Mouse (Mus musculus) hindbrain, embryonic 14.5 days (tissue): ENCODE data around the gene Stat5a. TPM values are rescaled to one million over a fixed set of nuclear protein-coding genes. Genes with fewer than 3 reads are reported as not detected.

Source experiments
- ATAC-seq: fragments of 200-750 bp; cut with Nextera tagmentation; 2 replicates; pipeline ENCODE4 v1.8.0; 2017; ENCODE audit warnings: moderate number of reproducible peaks, mild to moderate bottlenecking, moderate TSS enrichment, moderate library complexity; ENCODE audit not compliant: low FRiP score
- DNase-seq: peaks from one replicate; pipeline ENCODE4 v3.0.0-alpha.2; 2015; ENCODE audit warnings: low spot score
- H3K27ac ChIP-seq: fragments of 300-500 bp; sonication (generic); 2 replicates; pipeline ENCODE4 v1.5.1; 2014; ENCODE audit warnings: mild to moderate bottlenecking, moderate library complexity
- H3K27me3 ChIP-seq: fragments of 300-500 bp; sonication (generic); 2 replicates; pipeline ENCODE4 v1.6.1; 2014; ENCODE audit warnings: mild to moderate bottlenecking, low read length, mixed read lengths; ENCODE audit not compliant: control insufficient read depth, insufficient read depth
- H3K36me3 ChIP-seq: fragments of 300-500 bp; sonication (generic); replicated peaks from 2 replicates; pipeline ENCODE4 v1.6.1; 2014; ENCODE audit not compliant: control insufficient read depth, insufficient read depth
- H3K4me1 ChIP-seq: fragments of 300-500 bp; sonication (generic); replicated peaks from 2 replicates; pipeline ENCODE4 v1.6.1; 2014; ENCODE audit warnings: antibody characterized with exemption, low read length, mixed read lengths; ENCODE audit not compliant: control insufficient read depth, insufficient read depth
- H3K4me2 ChIP-seq: fragments of 300-500 bp; sonication (generic); replicated peaks from 2 replicates; pipeline ENCODE4 v1.6.1; 2014; ENCODE audit warnings: mild to moderate bottlenecking, moderate library complexity
- H3K4me3 ChIP-seq: fragments of 300-500 bp; sonication (generic); replicated peaks from 2 replicates; pipeline ENCODE4 v1.5.1; 2014; ENCODE audit warnings: mild to moderate bottlenecking, low read length
- H3K9ac ChIP-seq: fragments of 300-500 bp; sonication (generic); 2 replicates; pipeline ENCODE4 v1.6.1; 2014
- H3K9me3 ChIP-seq: fragments of 300-500 bp; sonication (generic); 2 replicates; pipeline ENCODE4 v1.6.1; 2016; ENCODE audit warnings: low read length; ENCODE audit not compliant: control insufficient read depth
- WGBS: fragments of 180-500 bp; shearing (Covaris S2); extraction: QIAGEN DNeasy Blood & Tissue Kit; methylation state at CpG from one replicate; pipeline ENCODE4 v1.1.7; 2014; 5-methylcytosine and 5-hydroxymethylcytosine counted together
- polyA plus RNA-seq: library from polyadenylated mRNA; unstranded; fragments of >200 nt; fragmentation: Nextera tagmentation; extraction: Ambion mirVana; gene quantifications from 2 replicates; pipeline ENCODE4 v1.2.1, GENCODE M21; 2014

Gene Stat5a
- polyA plus RNA-seq, 1 experiment from 2014 or later = 1.4 TPM

- peaks cover 12% of the 10 kb centered on the region; the same call in 1 of the 2 replicates for H3K4me1 ChIP-seq
- no peak overlapping the region for H3K4me3 ChIP-seq
- H3K27me3 ChIP-seq = no peaks in the 10 kb centered on the region
- H3K27ac ChIP-seq = no peak overlapping the region
- DNase-seq (no peak), ATAC-seq (no peak)
- H3K4me2 ChIP-seq = no peak overlapping the region
- H3K9me3 ChIP-seq = no peaks in the 10 kb centered on the region
- no peaks in the 10 kb centered on the region for H3K36me3 ChIP-seq
- WGBS = 82% methylated on average over 12 of the region's 12 CpGs
- H3K9ac ChIP-seq = no peak overlapping the region
Measured at GRCm38 (mm10) chr11:100829691-100830090, 29.5 kb upstream of the Stat5a start.

- Histone ChIP-seq H3K27me3 (no peaks in the 10 kb centered on the region), H3K4me1 (peaks cover 9% of the 10 kb centered on the region; the same call in 1 of the 2 replicates), H3K9ac (no peak overlapping the region), H3K36me3 (no peaks in the 10 kb centered on the region), H3K4me3 (no peak overlapping the region), H3K4me2 (no peak overlapping the region), H3K9me3 (no peaks in the 10 kb centered on the region), H3K27ac (no peak overlapping the region)
- DNase-seq (no peak), ATAC-seq (no peak)
- 85% methylated on average over 10 of the region's 10 CpGs for WGBS
Measured at GRCm38 (mm10) chr11:100831396-100831795, 27.8 kb upstream of the Stat5a start.

GRCm38 (mm10) chr11:100833466-100833865 lies 25.7 kb upstream of the Stat5a start:
- Histone ChIP-seq H3K9me3 (no peaks in the 10 kb centered on the region), H3K4me2 (no peak overlapping the region), H3K4me1 (peaks cover 4% of the 10 kb centered on the region; the same call in 1 of the 2 replicates), H3K4me3 (no peak overlapping the region), H3K36me3 (no peaks in the 10 kb centered on the region), H3K9ac (no peak overlapping the region), H3K27ac (no peak overlapping the region), H3K27me3 (no peaks in the 10 kb centered on the region)
- DNase-seq (no peak), ATAC-seq (no peak)
- WGBS = 70% methylated on average over 7 of the region's 7 CpGs

GRCm38 (mm10) chr11:100836923-100837702 lies 22.0 kb upstream of the Stat5a start:
- Histone ChIP-seq H3K4me3 (no peak overlapping the region), H3K36me3 (no peaks in the 10 kb centered on the region), H3K27ac (no peak overlapping the region), H3K27me3 (no peaks in the 10 kb centered on the region), H3K9ac (no peak overlapping the region), H3K4me2 (no peak overlapping the region), H3K4me1 (no peaks in the 10 kb centered on the region), H3K9me3 (no peaks in the 10 kb centered on the region)
- ATAC-seq (no peak), DNase-seq (no peak)
- 78% methylated on average over 9 of the region's 9 CpGs for WGBS

GRCm38 (mm10) chr11:100838894-100839293 lies 20.3 kb upstream of the Stat5a start:
- H3K27me3 ChIP-seq = no peaks in the 10 kb centered on the region
- 95% methylated on average over 9 of the region's 9 CpGs for WGBS
- H3K9me3 ChIP-seq = no peaks in the 10 kb centered on the region
- H3K4me3 ChIP-seq = no peak overlapping the region
- no peaks in the 10 kb centered on the region for H3K4me1 ChIP-seq
- no peak overlapping the region for H3K9ac ChIP-seq
- DNase-seq = no peak
- no peak for ATAC-seq
- no peak overlapping the region for H3K4me2 ChIP-seq
- no peaks in the 10 kb centered on the region for H3K36me3 ChIP-seq
- no peak overlapping the region for H3K27ac ChIP-seq

GRCm38 (mm10) chr11:100839523-100839922 lies 19.6 kb upstream of the Stat5a start:
- no peak for DNase-seq
- Histone ChIP-seq H3K36me3 (no peaks in the 10 kb centered on the region), H3K9ac (no peak overlapping the region), H3K4me2 (no peak overlapping the region), H3K4me1 (no peaks in the 10 kb centered on the region), H3K9me3 (no peaks in the 10 kb centered on the region), H3K4me3 (no peak overlapping the region), H3K27me3 (no peaks in the 10 kb centered on the region), H3K27ac (no peak overlapping the region)
- 76% methylated on average over 8 of the region's 8 CpGs for WGBS
- no peak for ATAC-seq

- H3K27ac ChIP-seq = no peak overlapping the region
- no peaks in the 10 kb centered on the region for H3K4me1 ChIP-seq
- H3K9ac ChIP-seq = no peak overlapping the region
- 75% methylated on average over 12 of the region's 12 CpGs for WGBS
- no peak overlapping the region for H3K4me2 ChIP-seq
- H3K9me3 ChIP-seq = no peaks in the 10 kb centered on the region
- H3K4me3 ChIP-seq = no peak overlapping the region
- no peaks in the 10 kb centered on the region for H3K27me3 ChIP-seq
- DNase-seq (no peak), ATAC-seq (no peak)
- no peaks in the 10 kb centered on the region for H3K36me3 ChIP-seq
Measured at GRCm38 (mm10) chr11:100840866-100841265, 18.3 kb upstream of the Stat5a start.

- 86% methylated on average over 7 of the region's 7 CpGs for WGBS
- no peak overlapping the region for H3K4me3 ChIP-seq
- ATAC-seq = no peak
- H3K9me3 ChIP-seq = no peaks in the 10 kb centered on the region
- H3K4me2 ChIP-seq = no peak overlapping the region
- no peaks in the 10 kb centered on the region for H3K4me1 ChIP-seq
- no peak overlapping the region for H3K27ac ChIP-seq
- DNase-seq = no peak
- H3K9ac ChIP-seq = no peak overlapping the region
- H3K27me3 ChIP-seq = no peaks in the 10 kb centered on the region
- no peaks in the 10 kb centered on the region for H3K36me3 ChIP-seq
Measured at GRCm38 (mm10) chr11:100842025-100842424, 17.1 kb upstream of the Stat5a start.

GRCm38 (mm10) chr11:100843070-100843669 lies 16.0 kb upstream of the Stat5a start:
- Histone ChIP-seq H3K9ac (no peak overlapping the region), H3K4me1 (peaks cover 6% of the 10 kb centered on the region), H3K4me2 (no peak overlapping the region), H3K4me3 (no peak overlapping the region), H3K36me3 (no peaks in the 10 kb centered on the region), H3K27me3 (no peaks in the 10 kb centered on the region), H3K9me3 (no peaks in the 10 kb centered on the region), H3K27ac (no peak overlapping the region)
- WGBS = over 99% methylated on average over 8 of the region's 8 CpGs
- DNase-seq = no peak
- ATAC-seq = no peak
